Mouse (Mus musculus) spleen, adult 2 months (tissue): ENCODE data around the gene Med16.

Experiments used
- CTCF ChIP-seq: fragments of 200-500 bp; IDR thresholded peaks from 2 replicates; pipeline ENCODE4 v1.5.1; 2011; ENCODE audit warnings: mild to moderate bottlenecking, inconsistent platforms; ENCODE audit not compliant: insufficient read depth, insufficient read length, insufficient replicate concordance; ENCODE audit errors: extremely low read depth
- POLR2A ChIP-seq: fragments of 200-500 bp; IDR thresholded peaks from 2 replicates; pipeline ENCODE4 v1.6.1; 2011; ENCODE audit warnings: low read depth, low read length, inconsistent platforms

- TF ChIP-seq POLR2A (no peak), CTCF (no peak)
Observed at GRCm38 (mm10) chr10:79865801-79866295, 42.9 kb downstream of the Med16 start.
